Mouse (Mus musculus) spleen, postnatal 10 days (tissue): ENCODE results near the gene Slc44a1.

Experiments
- DNase-seq, 2 experiments: peaks; one replicate each; pipeline ENCODE4 v3.0.0; 2021 to 2022; ENCODE audit warnings: low spot score in 2 of 2

The Slc44a1 gene

GRCm38 (mm10) chr4:53465887-53466286, 25.7 kb downstream of the Slc44a1 start:
- DNase-seq: no peak

DNA sequence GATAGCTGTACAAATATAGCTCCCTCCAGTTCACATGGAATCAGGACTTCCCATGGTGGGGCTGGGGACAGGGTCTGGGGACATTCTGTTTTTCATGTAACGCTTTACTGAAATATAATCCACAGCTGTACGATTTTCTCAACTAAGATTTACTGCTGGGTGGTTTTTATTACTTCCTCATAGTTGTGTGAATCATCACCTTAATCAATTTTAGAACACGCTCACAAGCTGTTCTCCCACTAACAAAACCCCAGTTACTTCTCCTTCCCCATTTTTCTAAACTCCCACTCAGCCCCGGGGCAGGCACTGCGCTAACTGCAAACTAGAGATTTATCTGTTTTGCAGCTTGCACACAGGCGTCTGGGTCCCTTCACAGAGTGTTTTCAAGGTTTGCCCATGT, 28.8 kb downstream of the Slc44a1 start:
- DNase-seq: no peak

DNA sequence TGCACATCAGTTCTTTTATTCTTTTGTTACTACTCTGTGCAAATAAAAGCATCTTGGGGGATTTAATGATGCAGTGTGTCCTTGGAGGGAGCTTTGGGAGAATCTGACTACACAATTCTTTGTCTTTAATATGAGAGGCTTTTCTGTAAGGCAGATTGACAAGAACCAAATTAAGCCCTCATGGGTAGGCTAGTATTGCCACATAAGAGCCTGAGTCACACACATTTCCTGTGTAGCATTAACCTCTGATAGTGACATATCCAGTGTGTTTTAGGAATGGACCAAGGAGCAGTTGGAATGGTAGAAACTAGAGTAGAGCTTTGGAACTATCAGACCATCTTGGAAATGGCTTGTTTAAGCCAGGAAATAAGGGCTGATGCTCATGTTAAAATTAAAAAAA, 33.9 kb downstream of the Slc44a1 start:
- no peak for DNase-seq

GRCm38 (mm10) chr4:53475230-53475952, 35.2 kb downstream of the Slc44a1 start:
- DNase-seq: no peak

- no peak for DNase-seq
Observed at GRCm38 (mm10) chr4:53478644-53479043, 38.4 kb downstream of the Slc44a1 start.

DNA sequence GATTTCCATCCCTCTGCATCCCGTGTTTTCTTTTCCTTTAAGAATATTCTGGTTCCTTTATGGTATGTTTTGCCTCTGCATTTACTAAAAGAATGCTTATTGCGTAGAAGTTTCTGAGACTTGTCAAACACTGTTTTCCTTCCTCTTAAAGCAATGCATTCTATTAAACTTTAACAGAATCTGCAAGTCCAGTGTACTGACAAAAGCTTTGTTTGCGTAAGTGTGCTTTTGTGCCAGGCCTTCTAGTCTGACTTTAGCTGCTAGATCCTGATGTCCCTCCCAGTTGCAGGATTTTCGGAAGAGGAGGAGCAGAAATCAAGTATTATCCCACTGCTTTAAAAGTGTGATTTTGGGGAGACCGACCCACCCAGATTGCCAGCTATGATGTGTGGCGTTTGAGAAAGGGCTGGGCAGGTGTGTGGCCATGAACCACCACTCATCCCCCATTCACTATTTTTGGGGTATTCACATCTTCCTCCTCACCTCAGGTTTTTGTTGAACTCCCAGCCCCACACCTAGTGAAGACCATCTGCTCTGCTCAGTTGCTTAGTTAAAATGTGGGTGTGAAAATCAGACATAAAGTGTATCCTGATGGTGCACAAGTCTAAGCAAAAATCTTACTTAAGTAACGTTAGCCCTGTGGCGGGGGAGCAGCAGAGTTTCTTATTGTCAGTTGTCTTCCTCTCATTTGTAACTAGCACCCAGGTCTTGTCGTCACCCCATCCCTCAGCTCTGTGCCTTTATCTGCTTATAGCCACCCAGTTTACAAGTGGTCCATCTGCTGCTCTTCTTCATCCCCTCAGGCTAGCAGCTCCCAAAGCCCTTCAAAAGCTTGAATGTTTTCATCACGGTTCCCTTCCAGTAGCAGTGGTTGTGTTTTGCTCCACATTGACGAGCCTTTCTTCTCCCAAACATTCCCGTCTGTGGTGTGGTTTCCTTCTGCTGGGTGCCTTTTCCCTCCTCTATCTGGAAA, 47.3 kb downstream of the Slc44a1 start:
- no peak for DNase-seq

DNA sequence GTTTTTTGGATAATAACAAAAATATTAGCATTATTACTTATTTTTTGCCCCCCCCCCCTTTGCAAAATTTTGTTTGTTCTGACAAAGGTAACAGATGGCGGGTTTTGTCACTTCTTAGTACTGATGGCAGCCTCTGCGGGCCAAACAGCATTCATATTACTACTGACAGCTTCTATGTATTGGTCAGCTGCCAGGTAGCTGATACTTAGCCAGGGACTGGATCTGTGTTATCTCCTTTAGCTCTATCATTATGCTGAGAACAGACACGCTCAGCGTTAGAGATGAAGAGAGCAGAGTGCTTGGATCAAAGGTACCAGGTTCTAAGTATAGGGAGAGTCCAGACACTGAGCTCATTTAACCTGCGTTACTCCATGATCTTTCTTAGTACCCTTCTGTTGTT, 48.6 kb downstream of the Slc44a1 start:
- DNase-seq: no peak

DNA sequence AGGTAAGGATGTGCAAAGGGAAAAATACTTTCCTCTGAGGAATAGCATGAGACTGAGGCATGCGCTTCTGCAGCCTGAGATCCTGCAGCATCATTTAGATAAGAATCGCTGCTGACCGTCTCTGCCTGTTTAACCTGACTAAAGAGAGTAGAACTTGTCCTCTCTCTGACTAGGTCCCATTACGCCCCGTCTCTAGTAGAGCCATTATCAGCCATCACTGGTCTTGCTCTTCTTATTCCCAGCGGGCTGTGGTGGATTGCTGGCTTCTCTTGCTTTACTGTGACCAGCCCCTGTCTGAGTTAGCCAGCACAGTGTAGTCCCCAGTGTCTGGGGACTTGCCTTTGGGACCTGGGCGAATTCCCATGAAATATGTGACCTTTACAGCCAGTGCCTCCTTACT, 50.2 kb downstream of the Slc44a1 start:
- no peak for DNase-seq

GRCm38 (mm10) chr4:53491269-53491668, 51.1 kb downstream of the Slc44a1 start:
- peak in 1 of 2 experiments; percentile 57 for DNase-seq

- no peak for DNase-seq
Observed at GRCm38 (mm10) chr4:53495646-53496045, 55.4 kb downstream of the Slc44a1 start.

GRCm38 (mm10) chr4:53502764-53503163, 62.6 kb downstream of the Slc44a1 start:
- no peak for DNase-seq

DNA sequence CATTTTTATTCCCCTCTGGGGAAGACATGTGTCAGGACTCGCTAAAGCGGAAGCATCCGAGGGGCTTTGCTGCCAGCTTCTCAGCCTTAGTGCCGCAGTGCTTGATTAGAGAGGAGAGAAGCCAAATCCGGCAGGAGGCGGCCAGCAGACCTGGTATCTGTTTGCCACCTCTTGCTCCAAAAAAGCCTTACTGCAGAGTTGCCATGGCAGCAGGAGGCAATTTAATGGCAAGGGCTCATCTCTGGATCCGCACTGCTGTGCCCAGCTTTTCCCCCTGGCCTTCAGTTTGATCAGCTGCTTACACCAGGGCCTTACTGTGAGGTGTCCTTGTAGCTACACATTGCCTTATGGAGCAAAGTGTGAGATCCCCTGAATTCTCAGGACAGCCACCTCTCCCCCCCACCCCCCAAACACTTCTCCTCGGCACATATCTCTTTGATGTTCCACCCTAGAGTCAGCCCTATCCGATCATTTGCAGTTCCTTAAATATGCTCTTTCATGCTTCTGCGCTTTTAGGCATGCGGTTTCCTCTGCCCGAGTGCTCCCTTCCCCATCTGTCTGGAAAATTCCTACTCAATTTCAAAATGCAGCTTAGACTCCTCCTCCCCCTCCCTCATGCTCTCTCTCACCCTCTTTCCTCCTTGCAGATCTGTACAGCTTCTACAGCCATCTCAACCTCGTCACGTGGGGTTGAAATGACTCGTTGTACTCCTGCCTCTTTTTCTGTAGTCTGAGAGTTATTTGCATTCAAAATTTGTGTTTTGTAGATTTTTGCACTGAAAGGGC, 72.1 kb downstream of the Slc44a1 start:
- no peak for DNase-seq

DNA sequence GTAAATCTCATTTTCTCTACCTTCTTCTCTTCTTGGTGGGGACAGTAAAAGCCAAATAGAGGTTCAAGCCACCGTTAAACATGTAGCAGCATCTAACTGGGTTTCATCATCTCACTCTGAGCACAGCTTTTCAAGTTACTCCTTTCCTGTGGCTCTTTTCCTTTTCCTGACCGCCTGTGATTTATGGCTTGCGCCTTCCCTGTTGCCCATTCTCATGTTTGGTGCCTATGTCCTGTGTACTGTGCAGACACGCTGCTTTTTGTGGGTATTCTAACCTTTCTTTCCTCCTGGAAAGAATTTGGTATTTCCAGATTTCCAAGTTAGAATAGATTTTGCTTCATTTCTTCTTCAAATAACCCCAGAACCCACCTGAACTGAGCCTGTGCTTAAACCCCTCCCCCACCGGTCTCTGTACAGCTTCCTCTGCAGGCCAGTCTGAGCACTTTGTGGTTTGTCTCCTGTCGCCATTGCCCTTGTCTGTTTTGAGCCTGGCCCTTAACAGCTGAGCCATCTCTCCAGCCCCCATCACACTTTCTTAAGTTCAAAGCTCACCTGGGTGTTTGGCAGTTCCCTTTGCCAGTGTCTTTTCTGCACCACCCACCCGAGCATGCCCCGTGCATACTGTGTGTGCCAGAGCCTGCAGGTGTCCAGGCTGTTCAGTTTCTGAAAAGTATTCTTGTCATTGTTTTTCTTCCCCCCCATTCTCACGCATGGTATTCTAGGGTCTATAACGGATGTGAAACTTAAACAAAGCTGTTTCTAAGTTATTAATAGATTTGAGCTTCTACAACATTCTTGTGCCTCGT, 73.3 kb downstream of the Slc44a1 start:
- DNase-seq: peak in 1 of 2 experiments; percentile 51

DNA sequence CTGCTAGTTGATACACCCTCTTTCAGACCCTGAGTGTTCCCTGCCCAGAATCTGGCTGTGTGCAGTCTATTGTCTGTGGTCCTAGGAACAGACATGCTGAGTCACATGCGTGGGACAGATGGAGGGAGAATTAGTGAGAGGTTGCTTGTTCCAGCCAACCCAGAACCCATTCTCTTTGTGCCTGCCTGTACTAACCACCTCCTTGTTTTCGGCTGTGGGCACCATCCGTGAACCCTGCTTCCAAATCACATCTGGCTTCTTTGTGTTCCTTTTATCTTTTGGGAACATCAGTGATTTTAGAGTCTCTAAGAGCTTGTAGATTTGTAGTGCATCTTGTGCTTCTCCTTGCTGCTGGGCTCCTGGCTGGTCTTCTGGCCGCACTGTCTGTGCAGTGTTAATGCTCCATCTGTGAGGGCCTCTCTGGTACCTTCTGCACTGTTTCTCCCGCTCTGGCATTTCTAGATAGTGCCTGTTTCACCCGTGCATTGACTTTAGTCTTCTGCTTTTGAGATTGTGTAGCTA, 75.9 kb downstream of the Slc44a1 start:
- no peak for DNase-seq

GRCm38 (mm10) chr4:53519429-53519828, 79.2 kb downstream of the Slc44a1 start:
- no peak for DNase-seq

GRCm38 (mm10) chr4:53521028-53521427, 80.8 kb downstream of the Slc44a1 start:
- no peak for DNase-seq

DNA sequence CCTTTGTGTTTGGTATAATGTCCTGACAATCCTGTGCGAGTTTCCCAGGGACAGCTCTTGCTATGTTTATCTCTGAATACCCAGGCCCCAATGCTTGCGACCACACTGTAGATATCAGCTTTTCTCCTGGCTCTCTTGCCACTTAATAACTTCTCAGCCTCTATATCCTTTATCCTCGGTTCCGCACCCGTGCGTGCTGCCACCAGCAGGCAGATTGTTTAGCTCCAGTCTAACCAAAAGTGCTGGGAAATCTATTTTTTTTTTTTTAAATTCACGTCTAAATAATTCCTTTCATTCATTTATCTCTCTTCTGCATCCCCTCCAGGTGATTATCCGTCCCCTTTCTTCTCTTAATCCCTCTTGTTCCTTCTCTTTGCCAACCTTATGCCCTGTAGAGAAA, 82.4 kb downstream of the Slc44a1 start:
- DNase-seq: no peak

DNA sequence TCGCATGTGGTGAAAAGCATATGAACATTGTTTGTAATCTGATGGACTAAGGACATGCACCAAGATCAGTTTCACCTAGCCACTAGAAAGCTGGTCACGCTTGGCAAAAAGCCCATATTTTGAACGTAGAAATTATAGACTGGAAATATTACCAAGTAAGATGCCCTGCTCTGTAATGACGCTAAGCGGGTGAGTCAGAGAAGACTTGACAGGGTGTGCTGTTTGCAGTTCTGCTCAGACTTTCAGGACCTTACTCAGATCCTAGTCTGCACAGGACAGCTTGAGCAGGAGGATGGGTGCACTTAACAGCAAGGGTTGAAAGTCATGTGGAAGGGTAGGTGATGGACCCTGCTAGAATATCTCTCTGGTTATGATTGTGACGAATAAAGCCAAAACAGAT, 85.3 kb downstream of the Slc44a1 start:
- no peak for DNase-seq

- DNase-seq: no peak
Observed at GRCm38 (mm10) chr4:53525994-53526393, 85.8 kb downstream of the Slc44a1 start.

GRCm38 (mm10) chr4:53526446-53526845, 86.2 kb downstream of the Slc44a1 start:
- DNase-seq: no peak

GRCm38 (mm10) chr4:53535795-53536194, 95.6 kb downstream of the Slc44a1 start:
- DNase-seq: no peak
